Mouse (Mus musculus) fibroblast of lung, adult 2 months (primary cell): ENCODE measurements at regions not wholly inside any gene's neighbourhood (a gene's known extent, or its start where the extent isn't known, plus 50 kb on each side); places are given as distances from the start of the nearest gene placed in this dataset.
A peak's percentile ranks its signal among the peaks of the same experiment; 100 is the strongest.

Experiments used
- DNase-seq: peaks from one replicate; pipeline ENCODE4 v3.0.0-alpha.2; 2011; ENCODE audit warnings: low read depth

- no peak for DNase-seq
Measured at GRCm38 (mm10) chr10:120612351-120612750, 136.1 kb upstream of the Hmga2 start.

- DNase-seq = no peak
Measured at GRCm38 (mm10) chr10:120610076-120610475, 133.8 kb upstream of the Hmga2 start.

- no peak for DNase-seq
Measured at GRCm38 (mm10) chr10:120604506-120604905, 128.2 kb upstream of the Hmga2 start.

- DNase-seq = no peak
Measured at GRCm38 (mm10) chr10:120603167-120603566, 126.9 kb upstream of the Hmga2 start.

- DNase-seq = no peak
Measured at GRCm38 (mm10) chr10:120600735-120601134, 124.5 kb upstream of the Hmga2 start.

GRCm38 (mm10) chr10:120599551-120599950 is 123.3 kb upstream of the Hmga2 start:
- DNase-seq = no peak

- DNase-seq = no peak
Measured at GRCm38 (mm10) chr10:120597320-120597887, 121.1 kb upstream of the Hmga2 start.

GRCm38 (mm10) chr10:120595145-120595544 is 118.9 kb upstream of the Hmga2 start:
- DNase-seq = no peak

- DNase-seq = no peak
Measured at GRCm38 (mm10) chr10:120593876-120594275, 117.6 kb upstream of the Hmga2 start.

GRCm38 (mm10) chr10:120589659-120590058 is 113.4 kb upstream of the Hmga2 start:
- DNase-seq = no peak

GRCm38 (mm10) chr10:120587854-120588633 is 111.8 kb upstream of the Hmga2 start:
- no peak for DNase-seq

- DNase-seq = no peak
Measured at GRCm38 (mm10) chr10:120587179-120587578, 110.9 kb upstream of the Hmga2 start.

- DNase-seq = peak; percentile 41
Measured at GRCm38 (mm10) chr10:120582497-120582896, 106.2 kb upstream of the Hmga2 start.

GRCm38 (mm10) chr10:120581547-120581946 is 105.3 kb upstream of the Hmga2 start:
- DNase-seq = no peak

GRCm38 (mm10) chr10:120576886-120577285 is 100.6 kb upstream of the Hmga2 start:
- DNase-seq = no peak

GRCm38 (mm10) chr10:120576148-120576547 is 99.9 kb upstream of the Hmga2 start:
- no peak for DNase-seq

GRCm38 (mm10) chr10:120571340-120571739 is 95.1 kb upstream of the Hmga2 start:
- no peak for DNase-seq

- no peak for DNase-seq
Measured at GRCm38 (mm10) chr10:120565992-120566391, 89.7 kb upstream of the Hmga2 start.

- no peak for DNase-seq
Measured at GRCm38 (mm10) chr10:120564859-120565258, 88.6 kb upstream of the Hmga2 start.

- DNase-seq = no peak
Measured at GRCm38 (mm10) chr10:120563926-120564325, 87.7 kb upstream of the Hmga2 start.

GRCm38 (mm10) chr10:120561821-120562220 is 85.6 kb upstream of the Hmga2 start:
- DNase-seq = no peak

- DNase-seq = no peak
Measured at GRCm38 (mm10) chr10:120557850-120558447, 81.7 kb upstream of the Hmga2 start.

- no peak for DNase-seq
Measured at GRCm38 (mm10) chr10:120556116-120556515, 79.8 kb upstream of the Hmga2 start.
